Mouse (Mus musculus): ENCODE measurements around the gene Opalin.

- TF ChIP-seq MYOG (IDR thresholded peaks at IDR 0.05; ENCODE audit: control insufficient read depth, extremely low read depth, insufficient read length), result no peak
- no peak for TF ChIP-seq CTCF (IDR thresholded peaks at IDR 0.05; ENCODE audit: control insufficient read depth, insufficient read depth, insufficient read length)
- no peak for TF ChIP-seq MAX (IDR thresholded peaks at IDR 0.05)
- no peak for TF ChIP-seq USF1 (IDR thresholded peaks at IDR 0.05; ENCODE audit: low read depth)
- no peak for TF ChIP-seq FOSL1 (IDR thresholded peaks at IDR 0.05; ENCODE audit: insufficient read depth, low read length, poor library complexity, severe bottlenecking)
- TF ChIP-seq MYOD1 (IDR thresholded peaks at IDR 0.05; ENCODE audit: control insufficient read depth, insufficient read length, low read depth), result no peak
- no peak for TF ChIP-seq CEBPB (IDR thresholded peaks at IDR 0.05; ENCODE audit: low read depth)
Measured at GRCm38 (mm10) chr19:41108666-41109065, 31.8 kb upstream of the Opalin start.
